ENCODE assay signal across 13 mouse cellular contexts in genomic region chr9:83893767-83894330, GRCm38 (mm10). TPM values are rescaled to one million over a fixed set of nuclear protein-coding genes. Genes with fewer than 3 reads are reported as not detected.
DNase-seq lines count a peak whose midpoint lies in the region; ATAC-seq and TF ChIP-seq lines count a peak whose summit lies in the region.
"Had no signal": no experiment of that assay in that cellular context is flagged by ENCODE, and none has a peak within 500 bp of the region (broad histone marks: within the 10 kb centered on the region; RNA-seq: fewer than 3 reads in every experiment).

No protein-coding gene starts in this region.

- H3K4me3 ChIP-seq in liver, adult 2 months (ENCODE audit: insufficient read depth, low read depth, low read length) = no peak overlapping the region
- H3K4me3 ChIP-seq: erythroblast, embryonic 14.5 days; heart, embryonic 12.5 days; left cerebral cortex, adult 2 months; lung, embryonic 15.5 days had no signal

- no peak for TF ChIP-seq POLR2A in liver, adult 2 months (IDR thresholded peaks at IDR 0.05; ENCODE audit: extremely low read depth, insufficient read depth, low read length)

- no peaks in the 10 kb centered on the region for H3K27me3 ChIP-seq in liver, adult 2 months (ENCODE audit: control insufficient read depth, insufficient read depth, low read length)
- H3K27me3 ChIP-seq: heart, embryonic 12.5 days; lung, embryonic 15.5 days had no signal

- peak; percentile 26 for DNase-seq in CD4-positive, CD25-positive, alpha-beta regulatory T cell, adult 2 months (ENCODE audit: low read depth, low spot score)
- DNase-seq in Muller cell, postnatal 12 days (ENCODE audit: inconsistent ontology term) = peak; percentile 72
- peak; percentile 97 for DNase-seq in liver, adult 2 months (ENCODE audit: extremely low read depth, low read depth, low spot score)
- DNase-seq in lung, postnatal 14 days = peak; percentile 20
- DNase-seq in neural tube, embryonic 10.5 days (ENCODE audit: extremely low spot score, low spot score) = no peak
- DNase-seq in right cerebral cortex, postnatal 4 days = no peak
- no peak for DNase-seq in urinary bladder, postnatal 14 days (ENCODE audit: low spot score)
- DNase-seq: adrenal gland, adult 2 months had no signal

- 13% methylated on average over 4 of the region's 4 CpGs for WGBS in liver, adult 2 months

- no peaks in the 10 kb centered on the region for H3K36me3 ChIP-seq in liver, adult 2 months (ENCODE audit: control insufficient read depth, insufficient read depth, low read length)
- H3K36me3 ChIP-seq: heart, embryonic 12.5 days; lung, embryonic 15.5 days had no signal

- peaks cover 3% of the 10 kb centered on the region; the same call in 1 of the 2 replicates for H3K4me1 ChIP-seq in liver, adult 2 months (ENCODE audit: control insufficient read depth, insufficient read depth, low read length)
- H3K4me1 ChIP-seq: heart, embryonic 12.5 days; lung, embryonic 15.5 days had no signal

- no peak overlapping the region for H3K27ac ChIP-seq in liver, adult 2 months (replicated peaks; ENCODE audit: insufficient read depth, low read depth, low read length)
- H3K27ac ChIP-seq: left cerebral cortex, adult 2 months; lung, embryonic 15.5 days had no signal

- no peak for ATAC-seq in CD4-positive, CD25-positive, alpha-beta regulatory T cell, adult 4 months

- no peak for TF ChIP-seq CTCF in liver, adult 2 months (IDR thresholded peaks at IDR 0.05; ENCODE audit: low read depth, low read length)

- H3K79me2 ChIP-seq in liver, adult 2 months (ENCODE audit: control insufficient read depth, insufficient read depth, low read length) = no peaks in the 10 kb centered on the region

- H3K9ac ChIP-seq in liver, adult 2 months (ENCODE audit: low read depth, low read length) = no peak overlapping the region
- H3K9ac ChIP-seq: heart, embryonic 12.5 days; lung, embryonic 15.5 days had no signal

RNA-seq across cellular contexts. Expression of gene Bckdhb, which starts 31.1 kb away (rescaled TPM):
- 10 to 100 TPM; 11.6 to 14.2 TPM for polyA plus RNA-seq in CD4-positive, CD25-positive, alpha-beta regulatory T cell, adult 4 months (2017; shearing (Covaris generic))
- total RNA-seq in liver, adult 2 months (2014; rRNA removed) = 85.8 and 99.6 TPM in 2 replicates
- polyA plus RNA-seq in liver, adult 2 months (2012; rRNA removed) = 66.0 and 76.8 TPM in 2 replicates

RNA-seq across cellular contexts. Expression of gene Ttk, which starts 59.4 kb away (rescaled TPM):
- 1 to 10 TPM; 1.3 to 4.0 TPM for polyA plus RNA-seq in CD4-positive, CD25-positive, alpha-beta regulatory T cell, adult 4 months (2017; shearing (Covaris generic))
- 0.18 and 0.74 TPM in 2 replicates for total RNA-seq in liver, adult 2 months (2014; rRNA removed)
- not detected in 2 replicates for polyA plus RNA-seq in liver, adult 2 months (2012; rRNA removed)

Comparison
In these comparisons a context has a peak if more than half of its experiments do, and no peak if none do; other contexts are left out.
1. DNase-seq: peak in CD4-positive, CD25-positive, alpha-beta regulatory T cell, adult 2 months (single experiment), Muller cell, postnatal 12 days (single experiment), liver, adult 2 months (single experiment) and lung, postnatal 14 days (single experiment); none in neural tube, embryonic 10.5 days (single experiment), right cerebral cortex, postnatal 4 days (single experiment) and urinary bladder, postnatal 14 days (single experiment).